Mouse (Mus musculus) neural tube, embryonic 10.5 days (tissue): ENCODE results near the gene Pip4k2c.

Source experiments
- DNase-seq: peaks from one replicate; pipeline ENCODE4 v3.0.0-alpha.2; 2017; ENCODE audit warnings: low spot score; ENCODE audit errors: extremely low spot score

The Pip4k2c gene

DNA sequence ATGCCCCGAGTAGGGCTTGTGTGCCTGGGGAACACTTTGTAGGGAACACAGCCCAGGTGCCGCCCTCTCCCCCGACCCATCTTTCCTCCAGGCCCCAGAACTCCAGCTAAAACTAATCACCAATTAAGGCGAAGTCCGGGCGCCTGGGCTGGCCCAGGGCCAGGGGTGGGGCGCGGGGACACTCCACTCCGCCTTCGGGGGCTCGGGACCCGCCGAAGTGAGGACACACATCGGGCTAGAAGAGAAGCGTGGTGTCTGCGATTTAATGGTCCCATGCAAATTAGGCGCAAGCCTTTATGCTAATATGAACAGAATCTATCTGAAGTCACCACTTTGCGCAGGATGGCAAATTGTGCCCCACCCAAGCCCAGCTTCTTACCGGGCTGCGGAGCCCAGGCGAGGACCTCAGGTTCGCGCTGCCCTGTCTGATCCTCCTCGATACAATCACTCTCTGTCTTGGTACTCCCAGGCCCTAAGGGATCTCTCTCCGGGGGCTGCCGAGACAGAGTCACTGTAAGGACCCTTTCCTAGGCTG, 22.2 kb downstream of the Pip4k2c start:
- peak; percentile 67 for DNase-seq

- peak; percentile 89 for DNase-seq
These were observed 22.8 kb downstream of the Pip4k2c start for GRCm38 (mm10) chr10:127188465-127189115.

GRCm38 (mm10) chr10:127188079-127188453, 23.3 kb downstream of the Pip4k2c start:
- no peak for DNase-seq

- DNase-seq, result no peak
These were observed 23.9 kb downstream of the Pip4k2c start for GRCm38 (mm10) chr10:127187371-127188078.

GRCm38 (mm10) chr10:127186451-127186850, 24.9 kb downstream of the Pip4k2c start:
- no peak for DNase-seq

DNA sequence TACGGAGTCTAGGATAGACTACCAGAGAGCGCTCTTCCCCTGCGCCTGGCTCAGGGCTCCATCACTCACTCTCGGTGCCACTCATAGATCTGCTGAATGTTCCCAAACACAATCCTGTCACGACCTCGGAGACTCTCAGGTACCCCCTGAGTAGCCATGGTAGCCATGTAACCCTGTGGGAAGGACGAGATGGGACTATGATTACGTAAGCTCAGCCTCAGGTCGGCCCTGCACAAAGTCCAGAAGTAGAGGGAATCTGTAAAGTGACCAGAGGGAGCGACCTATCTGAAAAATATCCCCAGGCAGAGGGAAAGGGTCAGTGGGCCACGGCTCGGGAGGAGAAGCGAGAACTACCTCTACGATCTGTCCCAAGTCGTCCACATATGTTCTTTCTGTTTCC, 25.9 kb downstream of the Pip4k2c start:
- no peak for DNase-seq

DNA sequence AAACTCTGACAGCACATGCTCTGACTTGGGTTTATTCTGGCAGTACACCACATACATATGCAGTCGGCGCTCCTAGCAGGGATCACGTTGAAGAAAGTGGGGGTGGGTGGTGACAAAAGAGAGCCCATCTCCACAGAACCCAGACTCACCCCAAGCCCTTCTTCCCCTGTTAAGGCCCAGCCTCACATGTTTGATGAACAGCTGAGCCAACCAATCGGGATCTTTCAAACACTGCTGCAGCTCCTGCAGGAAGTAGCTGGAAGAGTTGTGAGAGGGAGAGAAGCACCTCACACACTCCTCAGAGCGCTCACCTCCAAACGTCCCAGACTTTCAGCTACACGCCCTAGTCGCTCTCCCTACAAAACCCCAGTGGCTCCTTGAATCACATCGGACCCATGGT, 26.3 kb downstream of the Pip4k2c start:
- DNase-seq, result no peak

DNA sequence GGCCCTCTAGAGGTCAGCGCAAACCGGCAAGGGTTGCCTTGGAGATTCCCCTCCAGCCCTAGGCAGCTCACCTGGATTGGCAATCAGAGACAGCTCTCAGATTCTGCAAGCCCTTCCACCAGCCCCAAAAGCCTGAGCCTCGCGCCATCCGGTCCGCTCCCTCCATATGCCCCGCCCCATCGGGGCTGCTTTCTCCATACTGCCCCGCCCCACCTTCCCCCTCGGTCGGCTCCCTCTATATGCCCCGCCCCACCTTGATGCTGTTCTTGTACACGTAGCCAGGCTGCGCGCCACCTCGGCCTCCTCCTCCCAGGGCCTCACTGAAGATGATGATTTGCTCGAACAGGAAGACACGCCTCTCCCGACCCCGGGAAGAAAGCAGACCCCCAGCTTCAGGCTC, 27.6 kb downstream of the Pip4k2c start:
- DNase-seq, result no peak

DNA sequence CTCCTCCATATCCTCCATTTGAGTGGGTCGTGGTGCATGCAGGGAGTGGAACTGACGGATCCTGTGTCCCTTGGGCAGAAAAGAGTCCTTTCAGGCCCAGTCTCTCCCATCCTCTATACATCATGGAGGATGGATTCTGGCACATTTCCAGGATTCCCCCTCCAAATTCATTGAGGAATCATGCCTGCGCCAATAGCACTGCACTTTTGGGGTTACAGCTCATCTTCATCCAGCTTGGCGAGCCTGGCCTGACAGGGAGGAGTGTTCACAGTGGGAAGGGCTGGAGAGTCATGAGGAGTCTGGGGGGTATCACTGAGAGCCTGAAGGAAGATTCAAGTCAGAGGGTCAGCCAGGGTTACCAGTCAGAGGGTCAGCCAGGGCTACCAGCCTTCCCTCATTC, 28.8 kb downstream of the Pip4k2c start:
- DNase-seq, result no peak

GRCm38 (mm10) chr10:127181566-127181965, 29.8 kb downstream of the Pip4k2c start:
- DNase-seq, result no peak

DNA sequence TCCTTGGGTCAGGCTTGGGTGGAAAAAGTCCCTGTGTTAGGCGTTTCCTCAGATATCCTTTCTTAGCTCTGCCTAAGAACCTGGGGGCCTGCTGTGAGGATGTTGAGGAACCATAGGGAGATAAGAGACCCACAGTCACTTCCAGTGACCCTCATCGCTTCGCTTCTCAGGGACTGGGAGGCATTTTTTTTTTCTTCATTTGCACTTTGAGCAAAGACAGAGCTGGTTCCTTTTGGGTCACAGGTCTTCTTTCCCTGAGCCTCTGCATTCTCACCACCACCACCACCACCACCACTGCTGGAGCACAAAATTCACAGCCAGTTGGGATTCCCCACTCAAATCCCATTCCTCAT, 30.7 kb downstream of the Pip4k2c start:
- no peak for DNase-seq

DNA sequence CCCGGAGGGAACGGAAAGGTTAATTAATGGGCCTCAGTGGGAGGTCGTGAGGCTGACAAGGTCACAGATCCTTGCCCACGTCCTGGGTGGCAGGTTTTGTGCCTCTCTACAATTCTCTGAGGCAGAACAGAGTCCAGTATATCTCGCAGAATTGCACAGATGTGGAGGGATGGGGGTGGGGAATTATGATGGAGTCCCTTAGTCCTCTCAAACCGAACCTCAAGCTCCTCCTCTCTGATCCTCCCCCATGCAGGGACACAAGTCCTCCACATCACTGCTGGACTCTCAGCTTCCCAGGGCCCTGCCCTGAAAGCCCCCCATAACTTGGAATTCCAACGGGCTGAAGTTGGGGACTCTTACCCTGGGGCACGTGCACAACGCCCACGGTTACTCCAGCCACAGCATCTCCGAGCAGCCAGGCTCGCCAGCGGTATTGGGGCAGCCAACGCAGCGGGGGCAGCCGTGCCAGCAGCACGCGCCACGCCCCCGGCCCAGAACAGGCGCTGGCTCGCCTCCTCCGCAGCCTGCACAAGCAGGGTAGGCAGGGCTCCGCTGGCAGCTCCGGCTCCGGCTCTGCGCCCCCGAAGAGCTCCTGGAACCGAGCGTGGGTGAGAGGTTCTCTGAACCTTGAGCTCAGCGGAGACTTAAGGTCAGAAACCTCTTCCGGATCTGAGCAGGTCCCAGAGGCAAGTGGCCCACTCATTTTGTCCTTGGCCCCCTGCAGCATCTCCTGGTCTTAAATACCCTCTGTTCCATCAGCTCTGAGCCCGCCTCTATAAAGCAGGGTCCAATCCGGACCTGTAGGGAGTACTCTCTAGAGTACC, 31.3 kb downstream of the Pip4k2c start, which contains the start of gene Slc26a10:
Gene Slc26a10, minus strand, starts transcription at position 775 of the 824 bp plus-strand sequence.
- no peak for DNase-seq

DNA sequence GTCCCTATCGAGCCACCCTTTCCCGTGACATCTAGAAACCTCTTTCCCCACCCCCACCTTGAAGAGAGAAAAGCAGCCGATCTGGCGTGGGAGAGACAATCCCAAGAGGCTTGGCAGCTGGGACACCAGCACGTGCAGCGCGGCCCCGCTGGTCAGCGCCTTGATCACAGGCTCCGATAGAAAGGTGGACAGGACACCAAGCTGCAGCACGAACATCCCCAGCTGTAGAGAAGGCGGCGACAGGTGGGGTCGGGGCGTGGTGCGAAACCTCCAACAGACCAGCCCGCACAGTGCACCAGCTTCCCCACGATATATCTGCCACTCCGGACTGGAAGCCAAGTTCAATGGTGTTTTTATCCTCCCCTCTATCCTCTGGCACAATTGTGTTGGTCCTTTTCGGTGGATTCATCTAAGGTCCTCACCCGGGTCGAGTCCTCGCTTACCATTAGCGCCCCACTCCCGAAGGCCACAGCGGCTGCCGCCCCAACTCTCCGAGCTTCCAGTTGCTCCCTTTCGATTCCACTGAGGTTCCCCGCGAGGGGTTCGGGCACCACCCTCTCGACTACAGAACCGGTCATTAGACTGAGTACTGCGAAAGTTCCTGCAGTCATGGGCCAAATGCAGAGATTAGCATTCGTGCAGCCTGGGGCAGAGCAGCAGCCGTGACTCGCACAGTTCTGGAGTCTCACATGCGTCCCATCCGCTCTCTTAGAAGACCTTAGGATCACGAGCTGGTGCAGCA, 32.9 kb downstream of the Pip4k2c start:
- peak; percentile 47 for DNase-seq

GRCm38 (mm10) chr10:127177719-127178118, 33.7 kb downstream of the Pip4k2c start:
- DNase-seq, result peak; percentile 93

- no peak for DNase-seq
These were observed 34.1 kb downstream of the Pip4k2c start for GRCm38 (mm10) chr10:127177235-127177634.

DNA sequence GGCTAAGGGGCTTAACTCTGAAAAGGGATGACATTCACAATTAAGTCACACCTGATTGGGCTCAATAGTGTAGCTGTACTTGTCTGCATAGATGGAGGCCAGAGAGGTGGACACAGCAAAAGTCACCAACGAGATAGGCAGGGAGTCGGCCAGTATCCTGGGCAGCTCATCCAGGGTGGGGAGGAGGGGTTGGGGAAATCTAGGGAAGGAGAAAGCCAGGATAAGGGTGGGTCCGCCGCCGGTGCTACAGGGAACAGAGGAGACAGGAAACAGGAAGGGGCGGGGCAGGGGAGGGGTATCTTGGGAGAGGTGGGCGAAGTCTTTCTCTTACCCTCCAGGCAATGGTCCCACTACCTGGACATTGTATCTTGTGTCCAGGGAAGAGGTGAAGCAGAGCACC, 34.6 kb downstream of the Pip4k2c start:
- DNase-seq, result peak; percentile 17

GRCm38 (mm10) chr10:127176228-127176627, 35.2 kb downstream of the Pip4k2c start:
- no peak for DNase-seq

DNA sequence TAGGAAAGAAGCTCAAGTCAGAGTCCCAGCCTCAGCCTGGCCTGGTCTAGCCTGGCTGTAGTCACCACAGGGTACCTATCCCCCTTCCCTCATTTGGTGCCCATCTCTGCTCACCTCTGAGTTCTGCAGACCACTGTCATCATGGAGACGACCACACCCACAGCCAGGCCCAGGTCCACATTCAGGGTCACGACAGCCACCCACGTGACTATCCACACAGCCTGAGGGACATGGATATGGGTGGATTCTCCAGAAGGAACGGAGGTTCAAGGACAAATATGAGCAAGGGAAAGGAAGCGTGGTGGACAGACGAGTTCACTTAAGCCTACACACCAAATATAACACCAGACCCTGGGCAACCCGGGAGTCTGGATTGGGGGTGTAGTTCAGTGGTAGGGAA, 37.2 kb downstream of the Pip4k2c start:
- DNase-seq, result no peak

- DNase-seq, result no peak
These were observed 38.0 kb downstream of the Pip4k2c start for GRCm38 (mm10) chr10:127173148-127174065.

- DNase-seq, result no peak
These were observed 39.7 kb downstream of the Pip4k2c start for GRCm38 (mm10) chr10:127171631-127172200.
